Mouse (Mus musculus): ENCODE measurements around the gene Mcm2.

Gene Mcm2

DNA sequence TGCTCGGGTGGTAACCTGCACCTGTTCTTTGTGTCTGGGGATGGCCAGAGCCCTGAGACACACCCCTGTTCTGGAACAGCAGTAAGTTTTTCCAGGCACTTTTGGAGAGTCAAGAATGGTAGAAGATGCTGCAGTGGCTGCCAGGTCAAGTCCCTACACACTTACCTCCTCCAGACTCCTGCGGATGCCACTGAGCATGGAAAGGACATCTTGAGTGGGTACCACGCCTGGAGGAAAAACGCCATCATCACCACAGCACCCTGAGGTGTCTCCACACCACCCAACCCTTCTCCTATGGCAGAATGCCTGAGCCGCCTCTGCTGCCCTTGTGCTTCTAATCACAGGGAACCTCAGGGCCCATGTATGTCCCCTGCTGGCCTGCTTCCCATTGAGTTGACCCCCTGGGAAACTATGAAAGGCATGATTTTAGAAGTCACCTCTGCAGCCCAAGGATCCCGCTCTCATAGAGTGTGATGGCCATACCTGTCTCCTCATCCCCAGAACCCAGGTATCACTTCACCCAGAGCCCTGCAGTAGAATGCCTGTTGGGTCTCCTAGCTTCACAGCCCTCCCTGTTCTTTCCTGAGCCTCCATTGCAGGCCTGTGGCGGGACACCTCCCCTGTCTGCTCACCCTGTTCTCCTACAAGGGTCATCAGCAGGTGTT, 53.5 kb downstream of the Mcm2 start:
- DNase-seq: no peak

DNA sequence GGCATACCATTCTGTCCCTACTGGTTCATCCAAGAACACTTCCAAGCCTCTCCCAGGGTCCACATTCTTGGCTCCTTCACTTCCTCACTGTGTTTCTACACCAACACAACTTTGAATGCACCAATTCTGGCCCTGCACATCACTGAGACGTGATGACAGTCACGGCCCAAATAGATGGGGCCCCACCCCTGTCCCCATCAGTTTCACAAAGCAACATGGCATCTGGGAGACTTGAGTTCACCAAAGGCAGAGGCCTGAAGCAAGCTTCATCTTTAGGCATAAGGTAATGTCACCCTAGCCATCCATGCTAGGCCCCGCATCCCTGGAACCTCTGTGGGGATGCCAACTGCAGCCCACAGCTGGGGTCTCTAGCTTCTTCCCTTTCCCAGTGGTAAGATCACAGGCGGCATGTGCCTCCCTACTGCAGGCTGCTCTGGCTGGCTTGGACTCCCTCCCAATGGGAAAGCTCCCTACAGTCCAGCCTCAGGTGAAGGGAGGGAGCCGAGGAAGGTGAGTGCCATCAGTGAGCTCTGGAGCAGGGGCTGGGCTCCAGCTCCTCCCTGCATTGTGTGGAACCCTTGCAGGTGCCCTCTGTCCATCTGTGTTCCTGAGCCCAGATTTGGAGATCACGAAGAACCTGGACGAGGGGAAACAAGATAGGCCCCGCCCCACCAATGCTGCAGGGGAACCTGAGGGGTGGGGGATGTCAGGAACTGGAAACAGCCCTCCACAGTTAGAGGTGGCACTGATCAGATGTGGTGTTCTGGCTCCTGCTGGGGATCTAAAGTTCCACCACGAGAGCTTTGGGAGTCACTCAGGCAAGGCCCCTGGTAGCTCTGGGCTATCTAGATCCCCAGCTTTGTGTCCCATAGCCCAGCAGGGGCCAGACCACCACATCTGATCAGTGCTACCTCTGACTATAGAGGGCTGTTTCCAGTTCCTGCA, 54.5 kb downstream of the Mcm2 start:
- DNase-seq: no peak

DNA sequence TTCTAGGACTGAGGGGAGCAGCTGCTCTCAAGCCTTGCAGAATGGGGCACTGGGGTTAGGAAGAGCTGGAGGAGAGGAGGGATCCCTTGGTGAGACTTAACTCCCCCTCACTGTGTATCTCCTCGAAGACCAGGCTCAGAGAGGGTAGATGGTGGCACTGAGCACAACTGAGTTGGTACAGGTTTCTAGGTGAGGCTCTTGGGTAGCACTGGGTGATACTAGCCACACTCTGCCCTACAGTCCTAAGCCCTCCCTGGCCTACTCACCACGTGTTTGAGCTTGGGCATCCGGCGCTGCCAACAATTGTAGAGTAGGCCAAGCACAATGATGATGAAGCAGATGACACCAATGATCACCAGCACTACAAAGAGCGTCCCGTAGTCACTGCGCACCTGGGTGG, 55.3 kb downstream of the Mcm2 start:
- no peak for DNase-seq

DNA sequence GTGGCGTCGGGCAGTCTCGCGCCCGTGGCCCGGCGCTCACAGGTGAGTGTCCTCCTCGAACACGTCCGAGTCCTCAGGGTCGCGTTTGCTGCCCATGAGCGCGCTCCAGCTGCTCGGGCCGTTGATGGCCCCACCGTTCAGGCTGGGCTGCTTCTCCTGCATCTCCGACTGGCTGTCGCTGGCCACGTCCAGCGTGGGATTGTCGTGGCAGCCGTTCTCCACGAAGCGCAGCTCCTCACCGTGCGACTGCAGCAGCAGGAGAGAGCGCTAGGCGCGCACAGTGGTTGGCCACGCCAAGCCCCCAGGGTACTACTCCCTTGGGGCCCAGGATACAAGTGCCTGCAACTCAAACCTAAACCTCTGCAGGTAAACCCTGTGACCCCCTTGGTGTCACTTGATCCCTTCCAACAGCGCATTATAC, 55.8 kb downstream of the Mcm2 start:
- DNase-seq: no peak

DNA sequence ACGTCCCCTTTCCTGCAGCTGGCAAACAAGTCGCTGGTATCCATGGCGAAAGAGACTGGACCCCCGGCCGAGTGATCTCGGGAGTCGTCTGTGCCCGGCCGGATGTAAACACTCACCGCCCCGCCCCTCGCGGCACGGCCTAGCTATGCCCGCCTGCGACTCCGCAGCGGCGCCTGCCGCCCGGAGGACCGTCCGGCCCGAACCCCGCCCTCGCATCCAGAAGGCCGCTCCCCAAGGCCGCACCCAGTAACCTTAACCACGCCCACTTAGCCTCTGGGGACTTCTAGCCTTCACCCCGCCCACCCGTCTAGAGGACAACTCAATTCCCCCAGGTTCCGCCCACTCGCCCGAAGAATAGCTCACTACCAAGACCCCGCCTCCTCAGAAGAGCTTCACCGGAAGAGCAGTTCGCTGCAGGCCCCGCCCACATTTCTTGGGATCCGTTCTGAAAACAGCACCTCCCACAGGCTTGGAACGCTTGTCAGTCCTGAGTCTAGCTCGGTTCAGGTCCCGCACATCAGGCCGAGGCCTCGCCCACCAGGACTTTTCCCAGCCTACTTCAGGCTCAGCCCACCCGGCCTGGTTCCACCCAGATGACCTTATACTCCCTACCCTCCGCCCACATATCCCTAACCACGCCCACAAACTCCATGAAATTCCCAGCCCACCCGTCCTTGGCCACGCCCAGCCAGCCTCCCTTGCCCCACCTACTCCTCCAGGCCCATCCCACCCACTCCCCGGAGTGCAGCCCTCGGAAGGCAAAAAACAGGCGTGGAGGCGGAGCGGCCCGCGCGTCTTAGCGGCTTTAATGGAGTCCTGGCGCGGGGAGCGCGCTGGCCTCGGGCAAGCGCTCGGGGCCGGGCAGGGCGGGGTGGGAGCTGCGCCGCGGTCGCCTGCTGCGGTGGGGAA, 56.5 kb downstream of the Mcm2 start, which contains the start of gene Abtb1:
Gene Abtb1, minus strand, starts transcription at position 204 of the 909 bp plus-strand sequence.
- DNase-seq: peak; percentile 100

DNA sequence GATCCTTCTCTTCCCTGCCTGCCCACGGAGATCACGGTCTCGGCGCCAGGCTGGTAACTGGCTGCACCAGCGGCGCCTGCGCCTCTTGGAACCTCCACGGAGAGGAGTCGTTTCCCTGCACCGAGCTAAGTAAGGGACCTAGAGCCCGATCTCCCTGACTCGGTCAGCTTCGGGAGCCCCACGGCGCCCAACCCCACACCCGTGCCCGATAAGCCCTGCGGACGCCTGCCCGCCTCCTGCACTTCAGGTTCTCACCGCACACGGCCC, 57.1 kb downstream of the Mcm2 start:
- no peak for DNase-seq

DNA sequence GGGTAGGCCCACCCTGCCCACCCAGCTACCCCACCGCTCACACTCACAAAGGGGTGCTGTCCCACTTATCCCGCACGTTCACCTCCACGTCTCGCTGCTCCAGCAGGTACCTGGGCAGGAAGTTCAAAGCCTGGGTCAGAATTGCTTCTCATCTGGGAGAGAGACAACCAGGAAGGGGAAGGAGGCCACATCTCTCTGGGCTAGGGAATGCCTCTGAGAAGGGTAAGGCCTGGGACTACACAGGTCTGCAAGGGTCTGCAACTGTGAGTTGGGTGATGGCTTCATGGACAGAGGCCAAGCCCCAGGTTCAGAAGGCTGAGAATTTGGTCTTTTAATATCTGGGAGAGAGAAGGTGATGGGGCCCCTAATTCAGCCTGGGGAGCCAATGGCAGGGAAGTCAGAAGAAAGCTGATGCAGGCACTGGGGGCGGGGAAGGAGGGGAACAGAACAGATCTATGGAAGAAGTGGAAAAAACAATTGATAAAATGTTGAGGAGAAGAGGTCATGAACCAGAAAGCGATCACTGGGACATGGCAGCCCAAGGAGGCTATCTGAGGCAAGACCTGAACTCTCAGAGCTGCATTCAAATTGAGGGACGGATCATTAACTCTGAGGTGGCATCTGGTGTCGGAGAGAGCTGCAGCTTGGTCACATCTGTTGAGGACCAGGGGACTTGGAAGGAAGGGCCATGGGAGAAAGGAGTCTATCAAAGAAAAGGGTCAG, 57.6 kb downstream of the Mcm2 start:
- no peak for DNase-seq

DNA sequence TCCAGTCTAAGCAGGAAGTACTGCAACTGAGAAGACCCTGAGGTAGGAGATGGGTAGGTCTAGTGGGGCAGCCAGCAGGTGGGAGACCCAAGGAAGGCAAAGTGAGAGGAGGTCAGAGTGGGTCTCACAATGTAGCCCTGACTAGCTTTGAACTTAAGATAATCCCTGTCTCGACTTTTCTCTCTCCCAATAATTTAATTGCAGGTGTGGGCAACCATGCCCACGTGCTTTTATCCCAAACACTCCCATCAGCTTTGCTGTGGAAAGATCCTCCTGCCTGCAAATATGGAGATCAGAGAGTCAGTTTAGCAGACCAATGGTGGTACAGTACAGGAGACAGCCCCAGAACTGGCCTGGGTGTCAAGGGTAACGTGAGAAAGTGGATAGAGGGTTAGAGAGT, 58.4 kb downstream of the Mcm2 start:
- DNase-seq: no peak

DNA sequence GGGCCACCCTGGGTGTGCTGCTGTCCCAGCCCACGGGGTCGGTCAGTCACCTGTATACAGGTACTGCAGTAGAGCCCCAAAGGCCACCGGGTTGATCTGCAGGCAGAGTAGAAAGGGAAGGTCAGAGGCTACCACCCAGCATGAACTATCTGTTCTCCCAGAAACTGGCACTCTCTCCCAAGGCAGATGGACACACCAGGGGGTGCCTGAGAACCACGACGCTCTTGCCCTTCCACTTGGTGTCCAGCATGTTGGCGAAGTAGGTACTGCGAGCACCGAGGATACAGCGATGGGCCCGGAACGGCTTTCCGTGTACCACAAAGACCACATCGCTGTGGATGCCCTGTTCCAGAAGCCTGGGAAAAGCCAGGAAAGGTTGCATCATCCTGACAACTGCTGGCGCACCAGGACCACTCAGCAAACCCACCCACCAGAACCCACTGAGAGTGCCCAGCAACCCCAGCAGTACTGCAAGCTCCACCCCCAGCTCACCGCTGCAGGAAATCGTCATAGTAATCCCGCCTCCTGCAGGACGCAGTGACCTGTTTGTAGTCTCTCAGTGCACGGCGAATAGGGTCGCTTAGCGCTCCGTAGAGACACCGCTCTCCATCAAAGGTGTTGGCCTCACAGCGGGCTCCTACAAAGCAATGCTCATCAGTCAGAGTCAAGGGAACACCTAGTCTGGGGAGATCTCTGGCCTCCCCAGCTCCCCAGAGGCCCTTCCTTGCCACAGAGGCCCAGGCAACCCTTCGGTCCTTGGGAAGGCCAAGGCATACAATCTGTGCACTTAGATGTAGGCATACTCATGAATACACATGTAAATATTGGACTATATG, 59.2 kb downstream of the Mcm2 start:
- no peak for DNase-seq

DNA sequence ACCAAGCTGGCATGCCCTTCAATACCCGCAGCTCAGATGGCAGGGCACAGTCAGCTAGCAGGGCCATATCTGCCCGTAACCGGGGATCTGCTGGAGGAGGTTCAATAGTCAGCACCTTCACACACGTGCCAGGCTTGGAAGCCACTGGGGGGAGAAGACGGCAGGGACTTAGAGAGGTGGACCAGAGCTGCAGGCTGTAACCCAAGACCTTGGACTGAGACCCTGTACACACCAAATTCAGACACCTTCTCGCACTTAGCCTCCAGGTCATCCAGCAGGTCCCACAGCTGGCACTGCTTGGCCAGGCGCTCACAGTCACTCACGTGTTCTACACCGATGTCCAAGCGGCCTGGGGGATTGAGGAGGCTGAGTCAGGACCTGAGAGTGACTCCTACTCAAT, 60.0 kb downstream of the Mcm2 start:
- DNase-seq: no peak

DNA sequence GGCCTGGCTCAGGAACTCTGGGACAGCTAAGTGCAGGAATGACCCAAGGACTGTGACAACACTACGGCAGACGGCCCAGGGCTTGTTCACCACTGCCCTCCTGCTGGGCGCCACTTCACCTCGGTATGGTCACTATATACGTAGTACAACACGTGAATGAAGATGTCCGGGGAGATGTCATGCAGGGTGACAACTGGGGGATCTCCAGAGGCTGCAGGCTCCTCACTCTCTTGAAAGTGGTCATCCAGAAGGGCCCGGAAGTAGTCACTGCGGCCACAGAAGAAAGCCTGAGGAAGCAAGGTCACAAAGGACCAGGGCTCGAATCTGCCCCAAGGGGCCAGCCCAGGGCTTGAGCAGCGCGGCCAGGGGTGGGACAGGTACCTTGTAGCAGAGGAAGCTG, 60.6 kb downstream of the Mcm2 start:
- no peak for DNase-seq

DNA sequence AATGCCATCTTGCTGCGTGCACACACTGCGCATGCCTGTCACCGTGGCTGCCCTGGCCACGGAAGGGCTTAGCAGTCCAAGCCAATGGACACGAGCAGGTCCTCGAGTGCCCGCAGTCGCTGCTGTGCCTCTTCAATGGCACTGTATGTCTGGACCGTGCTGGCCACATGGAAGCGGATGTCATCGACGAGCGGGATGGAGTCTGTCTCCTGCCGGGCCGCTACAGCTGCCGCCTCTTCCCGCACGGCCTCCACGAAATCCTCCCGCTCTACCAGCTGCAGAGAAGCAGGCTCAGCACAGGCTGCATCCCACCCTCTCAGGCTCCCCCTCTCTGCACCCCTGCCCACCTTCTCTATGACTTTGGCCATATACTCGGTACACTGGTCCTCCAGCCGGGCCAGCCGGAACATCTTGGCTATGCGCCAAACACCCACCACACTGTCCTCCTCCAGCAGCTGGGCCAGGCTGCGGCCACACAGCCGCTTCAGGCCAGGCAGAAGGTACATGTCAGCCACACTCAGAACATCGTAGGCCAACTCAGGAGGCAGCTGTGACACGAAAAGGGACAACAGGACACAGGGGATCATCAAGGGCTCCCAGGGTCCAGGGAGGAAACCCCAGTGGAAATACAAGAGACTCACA, 62.3 kb downstream of the Mcm2 start:
- no peak for DNase-seq

DNA sequence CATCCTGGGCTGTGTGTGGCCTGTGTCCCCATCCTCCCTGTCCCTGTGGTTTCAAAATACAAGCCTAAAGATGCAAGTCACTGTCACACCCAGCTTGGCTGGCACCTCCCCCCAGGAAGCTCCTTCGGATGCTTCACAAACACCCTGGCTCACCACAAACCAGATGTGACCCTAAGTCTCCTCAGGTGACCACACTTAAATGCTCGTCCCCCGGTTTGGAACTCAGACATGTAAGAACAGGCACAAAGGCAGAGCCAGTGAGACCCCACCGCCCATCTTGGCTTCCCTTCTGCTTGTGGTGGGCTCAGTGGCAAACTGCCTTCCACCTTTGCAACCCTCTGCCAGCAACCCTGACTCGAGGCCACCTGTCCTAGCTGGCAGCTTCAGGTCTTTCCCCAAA, 63.5 kb downstream of the Mcm2 start:
- DNase-seq: no peak
